Mouse (Mus musculus): ENCODE measurements around the gene Otud1. TPM values are rescaled to one million over a fixed set of nuclear protein-coding genes. Genes with fewer than 3 reads are reported as not detected.
A peak's percentile ranks its signal among the peaks of the same experiment; 100 is the strongest.

Gene Otud1
- total RNA-seq, 1 experiment from 2014 or later = 11.1 TPM

- no peak for ATAC-seq (replicated peaks in 1 of 2; ENCODE audit: insufficient read depth in 1 of 2, low FRiP score in 2 of 2, low TSS enrichment in 1 of 2, low read depth in 1 of 2, poor library complexity in 2 of 2, severe bottlenecking in 2 of 2)
Observed at GRCm38 (mm10) chr2:19664147-19664546, 6.6 kb downstream of the Otud1 start.

- ATAC-seq (replicated peaks in 1 of 2; ENCODE audit: insufficient read depth in 1 of 2, low FRiP score in 2 of 2, low TSS enrichment in 1 of 2, low read depth in 1 of 2, poor library complexity in 2 of 2, severe bottlenecking in 2 of 2) = no peak
Observed at GRCm38 (mm10) chr2:19664555-19665475, 7.3 kb downstream of the Otud1 start.

- peak; percentile 94 to 96 for ATAC-seq (replicated peaks in 1 of 2; ENCODE audit: insufficient read depth in 1 of 2, low FRiP score in 2 of 2, low TSS enrichment in 1 of 2, low read depth in 1 of 2, poor library complexity in 2 of 2, severe bottlenecking in 2 of 2)
Observed at GRCm38 (mm10) chr2:19665841-19666240, 8.3 kb downstream of the Otud1 start.

- no peak for ATAC-seq (replicated peaks in 1 of 2; ENCODE audit: insufficient read depth in 1 of 2, low FRiP score in 2 of 2, low TSS enrichment in 1 of 2, low read depth in 1 of 2, poor library complexity in 2 of 2, severe bottlenecking in 2 of 2)
Observed at GRCm38 (mm10) chr2:19670851-19671688, 13.5 kb downstream of the Otud1 start.

- ATAC-seq (replicated peaks in 1 of 2; ENCODE audit: insufficient read depth in 1 of 2, low FRiP score in 2 of 2, low TSS enrichment in 1 of 2, low read depth in 1 of 2, poor library complexity in 2 of 2, severe bottlenecking in 2 of 2) = peak; percentile 67 to 69; a peak in 2 of 4 replicates
Observed at GRCm38 (mm10) chr2:19682997-19683396, 25.4 kb downstream of the Otud1 start.

GRCm38 (mm10) chr2:19685489-19686147 lies 28.1 kb downstream of the Otud1 start:
- ATAC-seq (replicated peaks in 1 of 2; ENCODE audit: insufficient read depth in 1 of 2, low FRiP score in 2 of 2, low TSS enrichment in 1 of 2, low read depth in 1 of 2, poor library complexity in 2 of 2, severe bottlenecking in 2 of 2) = no peak

GRCm38 (mm10) chr2:19690094-19690493 lies 32.5 kb downstream of the Otud1 start:
- ATAC-seq (replicated peaks in 1 of 2; ENCODE audit: insufficient read depth in 1 of 2, low FRiP score in 2 of 2, low TSS enrichment in 1 of 2, low read depth in 1 of 2, poor library complexity in 2 of 2, severe bottlenecking in 2 of 2) = no peak

- ATAC-seq (replicated peaks in 1 of 2; ENCODE audit: insufficient read depth in 1 of 2, low FRiP score in 2 of 2, low TSS enrichment in 1 of 2, low read depth in 1 of 2, poor library complexity in 2 of 2, severe bottlenecking in 2 of 2) = 0 out of 4 replicates have a peak, but pooled peaks of 1 of the 2 experiments have one; percentile 29
Observed at GRCm38 (mm10) chr2:19699573-19700295, 42.2 kb downstream of the Otud1 start.

GRCm38 (mm10) chr2:19701386-19701785 lies 43.8 kb downstream of the Otud1 start:
- ATAC-seq (replicated peaks in 1 of 2; ENCODE audit: insufficient read depth in 1 of 2, low FRiP score in 2 of 2, low TSS enrichment in 1 of 2, low read depth in 1 of 2, poor library complexity in 2 of 2, severe bottlenecking in 2 of 2) = no peak

- ATAC-seq (replicated peaks in 1 of 2; ENCODE audit: insufficient read depth in 1 of 2, low FRiP score in 2 of 2, low TSS enrichment in 1 of 2, low read depth in 1 of 2, poor library complexity in 2 of 2, severe bottlenecking in 2 of 2) = no peak
Observed at GRCm38 (mm10) chr2:19703020-19703613, 45.6 kb downstream of the Otud1 start.

GRCm38 (mm10) chr2:19703670-19704069 lies 46.1 kb downstream of the Otud1 start:
- ATAC-seq (replicated peaks in 1 of 2; ENCODE audit: insufficient read depth in 1 of 2, low FRiP score in 2 of 2, low TSS enrichment in 1 of 2, low read depth in 1 of 2, poor library complexity in 2 of 2, severe bottlenecking in 2 of 2) = no peak

- no peak for ATAC-seq (replicated peaks in 1 of 2; ENCODE audit: insufficient read depth in 1 of 2, low FRiP score in 2 of 2, low TSS enrichment in 1 of 2, low read depth in 1 of 2, poor library complexity in 2 of 2, severe bottlenecking in 2 of 2)
Observed at GRCm38 (mm10) chr2:19704272-19704671, 46.7 kb downstream of the Otud1 start.

GRCm38 (mm10) chr2:19706886-19707285 lies 49.3 kb downstream of the Otud1 start:
- no peak for ATAC-seq (replicated peaks in 1 of 2; ENCODE audit: insufficient read depth in 1 of 2, low FRiP score in 2 of 2, low TSS enrichment in 1 of 2, low read depth in 1 of 2, poor library complexity in 2 of 2, severe bottlenecking in 2 of 2)

All from hematopoietic stem cell, adult 5-6 weeks (primary cell).